Mouse (Mus musculus) stomach, embryonic 16.5 days (tissue): ENCODE measurements at regions not wholly inside any gene's neighbourhood (a gene's known extent, or its start where the extent isn't known, plus 50 kb on each side); places are given as distances from the start of the nearest gene placed in this dataset.

Experiments used
- ATAC-seq: fragments of 200-750 bp; cut with Nextera tagmentation; 2 replicates; pipeline ENCODE4 v1.8.0; 2017; ENCODE audit warnings: moderate number of reproducible peaks, moderate TSS enrichment; ENCODE audit not compliant: insufficient read depth, low FRiP score
- H3K27ac ChIP-seq: fragments of 300-500 bp; sonication (generic); 2 replicates; pipeline ENCODE4 v1.5.1; 2014; ENCODE audit warnings: low read length
- H3K27me3 ChIP-seq: fragments of 300-500 bp; sonication (generic); 2 replicates; pipeline ENCODE4 v1.6.1; 2014; ENCODE audit warnings: low read length, control low read depth, mixed read lengths; ENCODE audit not compliant: control insufficient read depth, insufficient read depth
- H3K36me3 ChIP-seq: fragments of 300-500 bp; sonication (generic); 2 replicates; pipeline ENCODE4 v1.6.1; 2014; ENCODE audit warnings: low read length; ENCODE audit not compliant: control insufficient read depth, insufficient read depth
- H3K4me1 ChIP-seq: fragments of 300-500 bp; sonication (generic); 2 replicates; pipeline ENCODE4 v1.6.1; 2014; ENCODE audit warnings: low read length, control low read depth, mixed read lengths; ENCODE audit not compliant: control insufficient read depth, insufficient read depth
- H3K4me2 ChIP-seq: fragments of 300-500 bp; sonication (generic); 2 replicates; pipeline ENCODE4 v1.6.1; 2014; ENCODE audit warnings: low read depth, low read length, mixed read lengths
- H3K4me3 ChIP-seq: fragments of 300-500 bp; sonication (generic); replicated peaks from 2 replicates; pipeline ENCODE4 v1.5.1; 2014; ENCODE audit warnings: mild to moderate bottlenecking, low read length
- H3K9ac ChIP-seq: fragments of 300-500 bp; sonication (generic); 2 replicates; pipeline ENCODE4 v1.6.1; 2014; ENCODE audit warnings: low read length
- H3K9me3 ChIP-seq: fragments of 300-500 bp; sonication (generic); replicated peaks from 2 replicates; pipeline ENCODE4 v1.6.1; 2016; ENCODE audit warnings: low read length, control low read depth; ENCODE audit not compliant: control insufficient read depth
- WGBS: fragments of 180-500 bp; shearing (Covaris S2); extraction: QIAGEN DNeasy Blood & Tissue Kit; methylation state at CpG from one replicate; pipeline ENCODE4 v1.1.7; 2014; 5-methylcytosine and 5-hydroxymethylcytosine counted together

GRCm38 (mm10) chr15:56136420-56136970 lies 1340.9 kb downstream of the Slc22a22 start:
- Histone ChIP-seq H3K36me3 (no peaks in the 10 kb centered on the region), H3K9me3 (no peaks in the 10 kb centered on the region), H3K9ac (no peak overlapping the region), H3K4me2 (no peak overlapping the region), H3K27ac (no peak overlapping the region), H3K27me3 (no peaks in the 10 kb centered on the region), H3K4me3 (no peak overlapping the region), H3K4me1 (no peaks in the 10 kb centered on the region)
- WGBS, result 84% methylated on average over 7 of the region's 7 CpGs
- no peak for ATAC-seq

- no peaks in the 10 kb centered on the region for H3K36me3 ChIP-seq
- no peak overlapping the region for H3K4me2 ChIP-seq
- no peak overlapping the region for H3K27ac ChIP-seq
- no peaks in the 10 kb centered on the region for H3K9me3 ChIP-seq
- no peaks in the 10 kb centered on the region for H3K4me1 ChIP-seq
- no peak for ATAC-seq
- WGBS, result 88% methylated on average over 1 of the region's 1 CpGs
- H3K4me3 ChIP-seq, result no peak overlapping the region
- H3K27me3 ChIP-seq, result no peaks in the 10 kb centered on the region
- H3K9ac ChIP-seq, result no peak overlapping the region
These were observed 1349.4 kb downstream of the Slc22a22 start for GRCm38 (mm10) chr15:56128029-56128428.

GRCm38 (mm10) chr15:56119287-56120065 lies 1357.9 kb downstream of the Slc22a22 start:
- Histone ChIP-seq H3K9ac (no peak overlapping the region), H3K4me3 (no peak overlapping the region)
- ATAC-seq, result no peak

GRCm38 (mm10) chr15:56108313-56108712 lies 1369.1 kb downstream of the Slc22a22 start:
- H3K4me3 ChIP-seq, result no peak overlapping the region
- WGBS, result 35% methylated on average over 2 of the region's 2 CpGs
- no peak for ATAC-seq
- no peaks in the 10 kb centered on the region for H3K27me3 ChIP-seq
- H3K9me3 ChIP-seq, result no peaks in the 10 kb centered on the region
- 0 out of 2 replicates have a peak overlapping the region, but pooled peaks have one; percentile 4 for H3K4me2 ChIP-seq
- H3K9ac ChIP-seq, result no peak overlapping the region
- no peaks in the 10 kb centered on the region for H3K4me1 ChIP-seq
- no peak overlapping the region for H3K27ac ChIP-seq
- no peaks in the 10 kb centered on the region for H3K36me3 ChIP-seq

More at GRCm38 (mm10) chr15:56119287-56120065, 1357.9 kb downstream of the Slc22a22 start:
- no peaks in the 10 kb centered on the region for H3K9me3 ChIP-seq
- no peak overlapping the region for H3K27ac ChIP-seq
- H3K4me2 ChIP-seq, result no peak overlapping the region
- no peaks in the 10 kb centered on the region for H3K27me3 ChIP-seq
- no peaks in the 10 kb centered on the region for H3K4me1 ChIP-seq
- no peaks in the 10 kb centered on the region for H3K36me3 ChIP-seq

DNA sequence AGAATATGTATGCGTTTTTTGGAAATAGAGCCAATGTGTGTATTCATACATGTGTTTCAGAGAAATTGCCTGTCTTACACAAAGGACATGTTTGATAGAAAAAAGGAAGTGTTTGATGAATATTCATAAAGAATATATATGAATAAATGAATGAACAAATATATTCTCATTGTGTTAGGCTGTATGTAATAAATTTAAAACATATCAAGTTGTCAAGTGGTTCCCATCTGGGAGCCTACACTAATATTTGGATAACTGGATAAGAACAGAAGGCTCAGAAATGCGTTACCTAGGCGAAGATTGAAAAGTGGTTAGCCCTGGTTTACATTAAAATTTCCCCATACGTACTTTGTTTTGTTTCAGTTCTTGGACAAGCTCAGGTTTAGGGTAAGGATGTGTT lies 1369.7 kb downstream of the Slc22a22 start:
- no peaks in the 10 kb centered on the region for H3K36me3 ChIP-seq
- no peak overlapping the region for H3K9ac ChIP-seq
- H3K9me3 ChIP-seq, result no peaks in the 10 kb centered on the region
- H3K27me3 ChIP-seq, result no peaks in the 10 kb centered on the region
- 46% methylated on average over 4 of the region's 4 CpGs for WGBS
- H3K4me1 ChIP-seq, result no peaks in the 10 kb centered on the region
- no peak overlapping the region for H3K4me3 ChIP-seq
- H3K27ac ChIP-seq, result no peak overlapping the region
- no peak for ATAC-seq
- H3K4me2 ChIP-seq, result 0 out of 2 replicates have a peak overlapping the region, but pooled peaks have one; percentile 4

DNA sequence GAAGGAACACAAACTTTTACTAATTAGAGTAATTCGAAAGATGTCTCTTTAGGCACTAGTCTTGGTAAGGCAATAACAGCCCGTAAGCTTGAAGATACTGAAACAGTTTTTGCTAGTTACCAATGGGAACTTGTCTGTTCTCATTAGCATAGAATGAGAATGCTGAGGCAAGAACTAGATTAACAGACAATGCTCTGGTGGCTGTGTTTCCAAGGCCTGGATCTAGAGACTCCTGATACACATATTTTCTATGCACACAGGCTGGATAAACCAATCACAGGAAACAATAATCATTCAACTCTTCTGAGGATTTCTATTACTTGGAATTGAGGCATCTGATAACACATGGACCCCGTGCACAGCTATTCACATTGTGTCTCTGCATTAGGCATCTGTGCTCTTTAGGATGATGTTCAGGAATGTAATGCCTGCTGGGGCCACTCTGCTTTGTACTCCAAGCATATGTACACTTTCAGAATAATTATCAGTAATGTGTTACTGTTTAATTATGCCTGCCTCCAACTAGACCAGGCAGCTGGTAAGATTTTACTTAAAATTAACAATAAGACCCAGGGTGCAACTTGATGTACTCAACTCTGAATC lies 1377.2 kb downstream of the Slc22a22 start:
- Histone ChIP-seq H3K4me3 (no peak overlapping the region), H3K4me2 (no peak overlapping the region), H3K9me3 (no peaks in the 10 kb centered on the region), H3K36me3 (no peaks in the 10 kb centered on the region), H3K27me3 (no peaks in the 10 kb centered on the region), H3K4me1 (no peaks in the 10 kb centered on the region), H3K9ac (no peak overlapping the region), H3K27ac (no peak overlapping the region)
- 90% methylated on average over 3 of the region's 3 CpGs for WGBS
- ATAC-seq, result no peak

DNA sequence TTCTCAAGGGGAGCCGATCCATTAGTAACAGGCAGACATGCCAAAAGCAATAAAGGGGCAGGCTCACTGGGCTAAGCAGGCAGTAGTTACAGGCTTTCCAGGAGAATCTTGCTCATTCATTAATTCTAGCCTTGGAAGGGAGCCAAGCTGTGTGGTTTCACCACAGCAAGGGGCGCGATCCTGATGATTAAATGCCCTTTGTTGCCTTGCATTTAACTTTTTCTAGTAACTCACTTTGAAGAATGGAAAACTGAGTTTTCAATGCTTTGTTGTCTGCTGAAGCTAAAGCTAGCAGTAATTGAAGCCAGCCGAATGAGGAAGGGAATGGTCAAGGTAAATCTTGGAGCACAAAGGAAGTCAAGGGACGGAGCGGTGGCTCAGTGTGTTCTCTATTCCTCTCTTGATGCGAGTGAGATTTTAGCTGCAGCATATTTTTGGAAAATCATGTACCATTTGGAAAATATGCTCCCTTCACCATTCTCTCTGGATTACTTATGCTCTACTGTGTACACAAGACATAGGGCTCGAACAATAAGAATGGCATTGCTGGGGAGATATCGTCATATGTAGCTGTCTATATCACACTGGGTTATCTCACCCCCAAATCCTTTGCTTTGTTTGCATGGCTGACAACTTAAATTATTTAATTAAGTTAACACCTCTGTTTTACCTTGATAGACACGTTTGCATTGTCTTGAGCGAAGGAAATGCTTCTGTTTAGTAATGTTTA lies 1399.4 kb downstream of the Slc22a22 start:
- WGBS, result 56% methylated on average over 11 of the region's 11 CpGs
- no peak overlapping the region for H3K4me2 ChIP-seq

DNA sequence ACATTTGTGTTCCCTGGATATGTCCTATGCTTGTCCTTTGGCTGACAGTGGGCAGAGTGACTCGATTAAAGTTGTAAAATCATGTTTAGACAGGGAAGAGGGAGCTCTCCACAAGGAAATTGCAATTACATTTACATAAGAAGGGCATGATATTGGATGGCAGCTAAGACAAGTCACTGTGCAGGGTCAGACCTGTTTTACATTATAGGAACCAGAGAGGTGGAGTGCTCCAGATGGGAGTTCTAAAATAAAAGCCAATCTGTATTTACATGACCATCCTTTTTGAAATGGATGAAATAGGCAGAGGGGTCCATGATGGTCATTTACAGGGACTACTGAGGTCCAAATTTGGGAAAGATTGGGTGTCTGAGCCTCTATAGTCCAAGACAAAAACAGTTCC lies 1400.3 kb downstream of the Slc22a22 start:
- H3K27ac ChIP-seq, result no peak overlapping the region
- ATAC-seq, result no peak
- H3K4me1 ChIP-seq, result no peaks in the 10 kb centered on the region
- H3K9ac ChIP-seq, result no peak overlapping the region
- H3K4me3 ChIP-seq, result no peak overlapping the region
- 46% methylated on average over 1 of the region's 1 CpGs for WGBS
- H3K36me3 ChIP-seq, result no peaks in the 10 kb centered on the region
- no peaks in the 10 kb centered on the region for H3K27me3 ChIP-seq
- peaks cover 3% of the 10 kb centered on the region; the same call in 1 of the 2 replicates for H3K9me3 ChIP-seq
- H3K4me2 ChIP-seq, result no peak overlapping the region

More for the DNA sequence above, 1399.4 kb downstream of the Slc22a22 start:
- ATAC-seq, result no peak
- Histone ChIP-seq H3K36me3 (no peaks in the 10 kb centered on the region), H3K4me3 (no peak overlapping the region), H3K4me1 (no peaks in the 10 kb centered on the region), H3K27ac (no peak overlapping the region), H3K27me3 (no peaks in the 10 kb centered on the region), H3K9me3 (no peaks in the 10 kb centered on the region), H3K9ac (no peak overlapping the region)

- peaks cover 3% of the 10 kb centered on the region; the same call in 1 of the 2 replicates for H3K9me3 ChIP-seq
- H3K27me3 ChIP-seq, result no peaks in the 10 kb centered on the region
- H3K4me1 ChIP-seq, result no peaks in the 10 kb centered on the region
- 81% methylated on average over 1 of the region's 1 CpGs for WGBS
- no peak for ATAC-seq
- no peak overlapping the region for H3K27ac ChIP-seq
- no peak overlapping the region for H3K9ac ChIP-seq
- H3K4me3 ChIP-seq, result no peak overlapping the region
- no peak overlapping the region for H3K4me2 ChIP-seq
- no peaks in the 10 kb centered on the region for H3K36me3 ChIP-seq
These were observed 1400.7 kb downstream of the Slc22a22 start for GRCm38 (mm10) chr15:56076680-56077079.
